Mouse (Mus musculus) C3H10T1/2 (cell line): ENCODE data around the gene Sprr2j-ps. TPM values are rescaled to one million over a fixed set of nuclear protein-coding genes. Genes with fewer than 3 reads are reported as not detected.

ENCODE experiments used
- polyA plus RNA-seq, 2 experiments: library from polyadenylated mRNA; unstranded; fragments of >200 nt; fragmentation: generic; extraction: Trizol; gene quantifications; one replicate each; pipeline ENCODE4 v1.2.1; 2012; ENCODE audit warnings: missing spikeins in 2 of 2

The Sprr2j-ps gene
- under 1 TPM in 1 of 2 experiments, not detected in 1; 0.15 TPM for polyA plus RNA-seq

DNA sequence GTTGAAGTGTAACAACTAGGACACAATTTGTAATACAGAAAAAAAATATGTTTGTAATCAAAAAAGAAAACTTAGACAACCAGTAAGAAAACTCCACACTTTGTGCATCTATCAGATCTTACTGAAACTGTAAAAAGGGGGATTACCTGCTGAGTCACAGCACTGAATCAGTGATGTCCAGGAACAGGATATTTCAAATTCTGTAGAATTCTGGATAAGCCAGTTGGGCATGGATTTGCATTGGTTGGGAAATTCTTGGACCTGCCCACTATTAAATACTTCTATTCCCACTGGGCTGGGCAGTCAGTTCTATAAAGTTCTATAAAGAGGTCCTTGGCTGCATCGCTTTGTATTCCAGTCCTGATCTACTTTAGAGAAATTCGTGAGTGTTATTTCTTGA lies at the start of gene Sprr2j-ps:
Gene Sprr2j-ps, plus strand, starts transcription at position 301 of the 400 bp plus-strand sequence.

DNA sequence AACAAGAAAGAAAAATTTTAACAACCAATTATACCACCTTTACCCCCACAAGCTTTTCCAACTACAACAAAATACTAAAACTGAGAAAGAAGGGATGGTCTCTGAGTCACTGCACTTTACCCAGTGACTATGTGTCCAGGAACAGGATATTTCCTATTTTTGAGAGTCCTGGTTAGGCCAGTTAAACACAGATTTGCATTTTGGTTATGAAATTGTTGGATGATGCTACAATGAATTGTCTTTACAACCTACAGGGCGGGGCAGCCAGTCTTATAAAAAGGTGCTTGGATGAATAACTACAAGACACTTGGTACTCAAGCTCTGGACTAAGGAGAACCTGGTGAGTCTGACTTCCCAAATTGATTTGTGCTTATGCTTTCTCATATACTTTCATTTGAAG lies 32.5 kb upstream of the Sprr2j-ps start, which contains the start of gene Sprr2h:
Gene Sprr2h, plus strand, starts transcription at position 301 of the 400 bp plus-strand sequence.

GRCm38 (mm10) chr3:92407691-92408090 lies 10.2 kb upstream of the Sprr2j-ps start, which contains the start of gene Sprr2i:
Gene Sprr2i (plus strand): TSS chr3:92407991.

GRCm38 (mm10) chr3:92429323-92429722 lies 11.4 kb downstream of the Sprr2j-ps start, which contains the start of gene Gm9774:
Gene Gm9774 (minus strand): TSS chr3:92429423.

DNA sequence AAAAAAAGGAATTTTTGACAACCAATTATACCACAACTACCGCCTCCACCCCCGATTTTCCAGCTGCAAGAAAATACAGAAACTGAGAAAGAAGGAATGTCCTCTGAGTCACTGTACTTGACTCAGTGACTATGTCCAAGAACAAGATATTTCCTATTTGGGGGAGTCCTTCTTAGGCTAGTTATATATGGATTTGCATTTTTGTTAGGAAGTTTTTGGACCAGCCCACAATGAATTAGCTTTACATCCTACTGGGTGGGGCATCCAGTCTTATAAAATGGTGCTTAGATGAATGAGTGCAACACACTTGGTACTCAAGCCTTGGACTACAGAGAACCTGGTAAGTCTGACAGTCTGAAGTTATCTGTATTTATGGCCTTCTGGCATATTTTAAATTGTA lies 14.4 kb downstream of the Sprr2j-ps start, which contains the start of gene Sprr2k:
Gene Sprr2k, plus strand, starts transcription at position 301 of the 400 bp plus-strand sequence.

DNA sequence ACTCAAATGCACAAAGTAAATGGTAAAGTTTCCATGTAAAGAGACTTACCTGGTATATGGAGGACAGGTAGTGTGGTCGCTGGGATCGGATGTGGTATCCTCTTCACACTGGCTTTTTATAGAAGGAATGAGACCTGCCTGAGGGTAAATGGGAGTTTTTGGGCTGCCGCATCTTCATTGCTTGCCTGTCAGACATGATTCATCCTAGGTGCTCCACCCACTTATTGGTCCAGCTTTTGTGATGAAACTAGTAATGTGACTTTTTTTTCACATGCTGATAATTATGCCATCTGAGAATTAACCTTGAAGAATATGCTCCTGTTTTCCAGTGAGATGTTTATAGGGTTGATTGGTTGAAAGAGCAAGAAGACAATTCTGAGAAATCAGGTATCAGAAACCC lies 20.8 kb downstream of the Sprr2j-ps start, which contains the start of gene Sprr1b:
Gene Sprr1b, minus strand, starts transcription at position 101 of the 400 bp plus-strand sequence.

DNA sequence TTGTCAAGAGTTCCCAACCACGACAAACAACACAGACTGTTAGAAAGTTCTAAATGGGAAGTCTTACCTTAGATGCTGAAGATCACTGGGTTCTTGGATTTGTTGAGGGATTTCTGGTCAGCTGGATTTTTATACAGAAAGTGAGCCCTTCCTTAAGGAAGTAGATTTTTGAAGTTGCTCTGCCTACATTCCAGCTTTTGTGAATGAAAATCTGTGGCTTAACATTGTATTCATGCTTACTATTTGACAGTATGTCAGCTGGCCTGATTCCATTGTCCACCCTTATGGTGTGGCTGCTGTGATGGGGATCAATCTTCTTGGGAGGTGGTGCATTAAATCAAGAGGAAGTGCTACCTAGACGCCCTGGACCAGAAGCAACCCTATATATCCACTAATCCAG lies 40.7 kb downstream of the Sprr2j-ps start, which contains the start of gene Sprr3:
Gene Sprr3, minus strand, starts transcription at position 101 of the 400 bp plus-strand sequence.

Other genes starting within 250 kb of the Sprr2j-ps start
- not detected for gene Sprr2a1, start 202.3 kb upstream of the Sprr2j-ps start, polyA plus RNA-seq
- gene Sprr2a2, start 202.2 kb upstream of the Sprr2j-ps start, polyA plus RNA-seq, result under 1 TPM; 0.09 to 0.75 TPM
- gene Sprr2a3, start 132.7 kb upstream of the Sprr2j-ps start, polyA plus RNA-seq, result under 1 TPM in 1 of 2 experiments, not detected in 1; 0.06 TPM
- not detected for gene Sprr2b, start 101.5 kb upstream of the Sprr2j-ps start, polyA plus RNA-seq
- gene Sprr2d, start 78.9 kb upstream of the Sprr2j-ps start, polyA plus RNA-seq, result not detected
- gene Sprr2e, start 65.9 kb upstream of the Sprr2j-ps start, polyA plus RNA-seq, result under 1 TPM in 1 of 2 experiments, not detected in 1; 0.05 TPM
- not detected for gene Sprr2f, start 52.9 kb upstream of the Sprr2j-ps start, polyA plus RNA-seq
- under 1 TPM in 1 of 2 experiments, not detected in 1; 0.04 TPM for gene Sprr2h, start 32.4 kb upstream of the Sprr2j-ps start, polyA plus RNA-seq
- not detected for gene Sprr2i, start 10.1 kb upstream of the Sprr2j-ps start, polyA plus RNA-seq
- 10 to 100 TPM in 1 of 2 experiments, 1 to 10 TPM in 1; 6.3 to 13.3 TPM for gene Gm9774, start 11.3 kb downstream of the Sprr2j-ps start, polyA plus RNA-seq
- 1 to 10 TPM in 1 of 2 experiments, under 1 TPM in 1; 0.38 to 2.1 TPM for gene Sprr2k, start 14.5 kb downstream of the Sprr2j-ps start, polyA plus RNA-seq
- gene Sprr1b, start 20.7 kb downstream of the Sprr2j-ps start, polyA plus RNA-seq, result not detected
- not detected for gene Sprr3, start 40.6 kb downstream of the Sprr2j-ps start, polyA plus RNA-seq
- 10 to 100 TPM in 1 of 2 experiments, 1 to 10 TPM in 1; 4.8 to 21.7 TPM for gene Sprr1a, start 67.8 kb downstream of the Sprr2j-ps start, polyA plus RNA-seq
- gene Sprr4, start 82.4 kb downstream of the Sprr2j-ps start, polyA plus RNA-seq, result not detected
- not detected for gene 2310046K23Rik, start 116.4 kb downstream of the Sprr2j-ps start, polyA plus RNA-seq
- gene Ivl, start 155.7 kb downstream of the Sprr2j-ps start, polyA plus RNA-seq, result under 1 TPM; 0.01 to 0.02 TPM
- gene Smcp, start 170.9 kb downstream of the Sprr2j-ps start, polyA plus RNA-seq, result not detected
- not detected for gene 2210017I01Rik, start 189.4 kb downstream of the Sprr2j-ps start, polyA plus RNA-seq
- gene Lce6a, start 203.6 kb downstream of the Sprr2j-ps start, polyA plus RNA-seq, result not detected
- gene Lce1a1, start 230.2 kb downstream of the Sprr2j-ps start, polyA plus RNA-seq, result not detected
- gene Lce1b, start 238.8 kb downstream of the Sprr2j-ps start, polyA plus RNA-seq, result not detected